Mouse (Mus musculus) lung, postnatal 14 days (tissue): ENCODE results near the gene Ilf3.

Source experiments
- DNase-seq: peaks from one replicate; pipeline ENCODE4 v3.0.0; 2021

Ilf3 gene

DNA sequence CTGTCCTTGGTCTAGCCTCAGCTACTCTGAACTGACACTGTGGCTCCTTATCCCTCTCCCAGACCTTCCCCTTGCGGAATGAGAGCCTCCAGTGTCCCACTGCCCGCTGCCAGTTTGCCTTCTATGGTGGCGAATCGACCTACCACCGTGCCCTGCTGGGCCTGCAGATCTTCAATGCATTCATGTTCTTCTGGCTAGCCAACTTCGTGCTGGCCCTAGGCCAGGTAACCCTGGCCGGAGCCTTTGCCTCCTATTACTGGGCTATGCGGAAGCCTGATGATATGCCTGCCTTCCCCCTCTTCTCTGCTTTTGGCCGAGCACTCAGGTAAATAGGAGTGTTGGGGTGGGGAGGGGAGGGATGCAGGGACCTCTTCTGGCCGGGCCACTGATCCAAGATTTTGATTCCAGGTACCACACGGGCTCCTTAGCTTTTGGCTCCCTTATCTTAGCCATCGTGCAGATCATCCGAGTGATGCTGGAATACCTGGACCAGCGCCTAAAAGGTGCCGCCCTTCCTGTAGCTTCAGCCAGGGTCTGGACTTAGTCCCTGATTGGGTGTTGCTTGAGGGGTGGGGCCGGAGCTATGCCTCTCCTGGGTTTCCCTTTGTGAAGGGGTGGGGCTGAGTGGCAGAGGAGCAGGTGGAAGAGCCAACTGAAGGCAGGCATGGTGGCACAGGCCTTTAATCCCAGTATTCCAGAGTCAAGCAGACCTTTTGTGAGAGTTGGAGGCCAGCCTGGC lies 20.9 kb upstream of the Ilf3 start:
- DNase-seq = no peak

DNA sequence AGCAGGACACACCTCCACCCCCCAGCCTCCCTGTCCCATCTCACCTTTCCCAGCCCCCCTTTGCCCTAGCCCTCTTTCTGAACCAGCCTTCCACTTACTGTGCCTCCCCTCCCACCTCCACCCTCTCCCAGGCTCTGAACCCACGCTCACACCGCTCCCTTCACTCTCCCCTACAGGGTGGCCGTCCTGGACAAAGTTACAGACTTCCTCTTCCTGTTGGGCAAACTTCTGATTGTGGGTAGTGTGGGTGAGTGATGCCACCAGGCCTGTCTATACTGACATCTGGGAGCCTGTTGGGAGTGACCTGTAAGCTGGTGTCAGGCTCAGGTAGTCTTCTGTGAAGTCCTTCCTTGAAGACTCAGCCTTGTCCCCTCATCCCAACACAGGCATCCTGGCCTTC lies 19.5 kb upstream of the Ilf3 start:
- DNase-seq = no peak

DNA sequence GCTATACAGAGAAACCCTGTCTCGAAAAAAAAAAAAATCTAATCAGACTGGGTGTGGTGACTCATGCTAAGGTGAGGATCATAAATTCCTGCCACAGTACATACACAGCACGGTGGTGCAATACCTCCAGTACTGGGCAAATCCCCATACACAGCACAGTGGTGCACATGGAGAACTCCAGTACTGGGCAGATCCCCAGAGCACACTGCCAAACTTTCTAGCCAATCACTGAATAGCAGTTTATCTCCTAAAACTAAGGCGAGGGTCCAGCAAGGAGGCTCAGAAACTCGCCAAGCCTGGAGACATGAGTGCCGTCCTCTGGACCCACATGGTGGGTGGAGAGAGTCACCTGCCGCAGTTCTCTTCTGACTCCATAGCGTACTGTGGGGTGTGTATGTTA lies 16.5 kb upstream of the Ilf3 start:
- DNase-seq = no peak

DNA sequence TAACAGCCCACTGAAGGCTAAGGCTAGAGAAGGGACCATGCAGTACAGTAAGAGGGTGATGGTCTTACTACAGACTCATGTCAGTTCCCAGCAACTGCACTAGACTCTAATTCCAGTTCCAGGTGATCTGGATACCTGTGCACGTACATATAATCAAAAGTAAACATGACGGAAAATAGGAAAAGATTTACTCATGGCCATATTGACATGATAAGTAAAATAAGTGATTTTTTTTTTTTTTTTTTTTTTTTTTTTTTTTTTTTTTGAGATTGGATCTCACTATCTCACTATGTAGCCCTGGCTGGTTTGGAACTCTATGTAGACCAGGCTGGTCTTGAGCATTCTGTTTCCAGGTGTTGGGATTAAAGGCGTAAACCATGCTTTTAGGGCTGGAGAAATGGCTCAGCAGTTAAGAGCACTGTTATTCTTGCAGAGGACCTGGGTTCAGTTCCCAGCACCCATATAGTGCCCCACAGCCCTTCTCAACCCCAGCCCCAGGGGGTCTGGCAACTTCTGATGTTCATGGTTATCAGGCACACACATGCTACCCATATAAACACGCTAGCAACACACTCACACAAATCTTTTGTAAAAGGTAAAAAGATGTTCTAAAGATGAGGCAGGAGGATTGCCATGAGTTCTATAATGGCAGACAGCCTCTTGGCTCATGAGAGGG lies 15.8 kb upstream of the Ilf3 start:
- no peak for DNase-seq

DNA sequence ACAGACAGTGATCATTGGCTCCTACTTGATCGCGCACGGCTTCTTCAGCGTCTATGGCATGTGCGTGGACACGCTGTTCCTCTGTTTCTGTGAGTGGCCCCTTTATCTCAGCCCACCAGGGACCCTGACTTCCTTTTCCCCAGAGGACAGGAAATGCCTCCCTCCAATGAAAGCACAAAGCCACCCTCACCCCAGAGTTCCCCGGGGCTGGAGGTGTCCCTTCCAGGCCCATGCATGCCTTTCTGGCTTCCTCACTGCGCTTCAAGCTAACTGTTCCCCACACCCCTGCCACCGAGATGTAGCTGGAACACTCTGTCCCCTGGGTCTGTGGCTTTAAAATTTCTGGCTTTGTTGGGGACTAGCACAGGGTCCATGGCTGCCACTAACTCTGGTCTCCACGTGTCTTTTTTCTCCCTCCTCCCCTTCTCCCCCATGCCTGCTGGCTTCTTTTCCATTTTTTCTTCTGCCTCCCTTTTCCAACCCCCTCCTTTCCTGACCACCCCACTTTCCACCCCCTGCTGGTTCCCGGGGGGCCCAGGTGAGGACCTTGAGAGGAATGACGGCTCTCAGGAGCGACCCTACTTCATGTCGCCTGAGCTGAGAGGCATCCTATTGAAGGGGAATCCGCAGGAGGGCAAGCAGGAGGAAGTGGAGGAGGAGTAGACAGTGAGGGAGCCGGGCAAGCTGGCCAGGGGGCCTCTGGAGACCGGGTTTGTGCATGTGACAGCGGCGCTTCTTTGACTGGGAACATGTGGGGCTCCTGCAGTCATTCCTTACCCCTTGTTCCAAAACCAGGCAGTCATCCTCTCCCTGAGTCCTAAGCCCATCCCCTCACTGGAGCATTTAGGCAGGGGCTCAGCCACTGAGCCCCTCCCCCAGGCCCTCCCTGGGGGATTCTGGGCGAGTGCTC lies 15.0 kb upstream of the Ilf3 start:
- no peak for DNase-seq

DNA sequence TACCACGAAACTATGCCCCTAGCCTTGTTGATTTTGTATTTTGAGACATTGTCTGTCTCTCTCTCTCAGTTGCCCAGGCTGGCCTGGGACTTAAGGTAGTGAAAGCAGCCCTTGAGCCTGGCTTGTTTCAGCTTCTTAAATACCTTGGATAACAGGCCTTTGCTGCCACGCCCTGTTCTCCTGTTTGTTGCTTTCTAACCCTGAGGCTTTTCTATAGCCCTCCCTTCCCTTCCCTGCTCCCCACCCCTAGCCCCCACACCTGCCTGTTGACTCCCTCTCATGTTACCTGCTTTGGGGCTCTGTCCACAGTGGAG lies 14.3 kb upstream of the Ilf3 start:
- DNase-seq = no peak

DNA sequence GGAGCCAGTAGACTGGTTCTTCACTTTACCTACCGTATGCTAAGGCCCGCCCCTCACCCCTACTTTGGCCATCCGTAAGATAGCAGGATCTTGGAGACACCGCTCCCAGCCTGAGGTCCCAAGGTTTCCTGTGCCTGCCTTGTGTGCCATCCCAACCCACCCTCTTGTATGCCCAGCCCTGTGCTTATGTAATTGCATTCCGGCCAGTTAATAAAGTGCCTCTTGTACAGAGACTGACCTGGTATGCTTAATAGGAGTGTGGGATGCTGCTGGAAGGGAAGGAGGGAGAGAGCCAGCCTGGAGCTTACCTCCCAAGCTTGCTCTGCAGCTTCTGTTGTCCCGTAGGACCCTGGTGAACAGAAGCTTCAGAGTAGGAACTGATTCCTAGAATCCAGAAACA lies 12.9 kb upstream of the Ilf3 start:
- peak; percentile 43 for DNase-seq

DNA sequence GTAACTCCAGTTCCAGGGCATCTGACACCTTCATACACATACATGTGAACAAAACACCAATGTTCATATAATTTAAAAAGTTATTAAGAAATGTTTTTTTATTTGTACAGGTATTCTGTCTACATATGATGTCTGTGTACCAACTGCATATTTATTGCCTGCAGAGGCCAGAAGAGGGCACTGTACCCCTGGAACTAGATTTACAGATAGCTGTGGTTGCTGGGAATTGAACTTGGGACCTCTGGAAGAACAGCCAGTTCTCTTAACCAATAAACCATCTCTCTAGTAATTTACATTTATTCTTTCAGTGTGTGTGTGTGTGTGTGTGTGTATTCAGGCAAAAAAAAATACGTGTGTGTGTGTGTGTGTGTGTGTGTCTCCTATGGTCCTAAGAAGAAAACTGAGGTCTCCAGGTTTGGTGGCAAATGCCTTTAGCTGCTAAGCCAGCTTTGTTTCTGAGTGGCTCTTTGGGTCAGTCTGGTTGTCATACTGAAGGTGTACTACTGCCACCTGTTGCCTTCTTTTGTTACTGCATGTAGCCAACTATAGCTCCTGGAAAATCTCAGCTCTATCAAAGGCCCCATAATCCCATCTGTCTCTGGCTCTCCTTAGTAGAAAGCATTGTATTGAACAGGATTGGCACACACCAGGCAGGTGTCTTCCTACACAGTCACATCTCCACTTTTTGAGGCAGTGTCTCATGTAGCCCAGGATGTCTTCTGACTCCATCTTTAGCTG lies 10.5 kb upstream of the Ilf3 start:
- DNase-seq = peak; percentile 86

DNA sequence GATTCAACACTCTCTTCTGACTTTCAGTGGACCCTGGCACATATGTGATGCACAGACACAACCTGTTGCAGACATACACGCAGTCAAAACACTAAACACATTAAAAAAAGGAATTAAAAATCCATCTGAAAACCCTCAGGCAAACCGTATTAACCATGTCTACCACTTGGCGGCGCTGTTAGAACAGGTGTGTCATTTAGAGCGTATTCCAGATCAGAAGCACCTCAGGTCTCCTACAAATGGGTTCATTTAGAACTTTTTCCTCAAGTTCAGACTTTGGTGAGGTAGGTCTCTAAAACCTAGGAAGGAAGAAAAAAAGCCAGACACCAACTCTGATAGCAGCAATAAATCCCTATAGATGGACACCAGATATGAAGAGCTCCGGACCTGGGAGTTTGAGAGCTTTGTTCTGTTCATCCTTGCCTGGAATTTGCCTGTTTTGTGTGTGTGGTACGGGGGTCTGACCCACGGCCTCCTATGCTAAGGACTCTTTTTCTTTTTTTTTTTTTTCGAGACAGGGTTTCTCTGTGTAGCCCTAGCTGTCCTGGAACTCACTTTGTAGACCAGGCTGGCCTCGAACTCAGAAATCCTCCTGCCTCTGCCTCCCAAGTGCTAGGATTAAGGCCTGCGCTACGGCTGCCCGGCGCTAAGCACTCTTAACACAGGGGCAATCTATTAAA lies 990 bp upstream of the Ilf3 start:
- DNase-seq = peak; percentile 79

DNA sequence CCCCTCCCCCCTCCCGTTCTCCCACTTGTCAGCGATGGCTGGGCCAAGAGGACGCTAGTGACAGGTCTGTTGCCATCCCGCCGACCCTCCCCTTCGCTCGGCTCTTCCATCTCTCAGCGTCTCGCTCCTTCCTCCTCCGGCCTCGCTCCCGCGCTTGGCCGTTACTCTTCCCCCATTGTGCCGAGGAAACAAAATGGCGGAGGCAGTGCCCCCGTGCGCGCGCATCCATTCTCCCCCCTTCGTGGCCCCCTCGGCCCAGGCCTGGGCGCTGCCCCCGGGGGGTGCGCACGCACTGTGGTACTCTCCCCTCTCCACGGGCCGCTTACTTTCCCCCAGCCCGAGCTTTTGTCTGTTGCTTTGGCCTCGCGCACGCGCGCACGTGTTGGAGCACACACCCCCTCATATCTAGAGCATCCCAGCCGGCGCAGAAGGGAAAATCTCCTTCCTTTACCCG lies 487 bp downstream of the Ilf3 start:
- DNase-seq = peak; percentile 61

DNA sequence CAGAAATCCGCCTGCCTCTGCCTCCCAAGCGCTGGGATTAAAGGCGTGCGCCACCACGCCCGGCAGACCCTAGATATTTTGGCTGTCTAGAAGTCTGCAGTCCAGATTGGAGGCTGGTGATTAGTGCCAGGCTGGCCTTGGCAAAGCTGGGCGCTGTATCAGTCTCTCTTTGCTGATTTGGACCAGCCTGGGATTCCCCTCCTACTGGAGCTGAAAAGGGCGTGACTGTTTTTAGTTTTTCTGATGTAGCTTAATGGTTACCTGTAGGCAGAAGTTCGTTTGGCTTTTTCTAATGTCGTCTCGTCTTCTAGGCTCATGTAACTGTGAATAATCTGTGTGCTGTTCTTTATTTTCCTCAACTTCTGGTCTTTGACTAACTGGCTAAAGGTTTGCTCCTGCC lies 1.4 kb downstream of the Ilf3 start:
- no peak for DNase-seq

DNA sequence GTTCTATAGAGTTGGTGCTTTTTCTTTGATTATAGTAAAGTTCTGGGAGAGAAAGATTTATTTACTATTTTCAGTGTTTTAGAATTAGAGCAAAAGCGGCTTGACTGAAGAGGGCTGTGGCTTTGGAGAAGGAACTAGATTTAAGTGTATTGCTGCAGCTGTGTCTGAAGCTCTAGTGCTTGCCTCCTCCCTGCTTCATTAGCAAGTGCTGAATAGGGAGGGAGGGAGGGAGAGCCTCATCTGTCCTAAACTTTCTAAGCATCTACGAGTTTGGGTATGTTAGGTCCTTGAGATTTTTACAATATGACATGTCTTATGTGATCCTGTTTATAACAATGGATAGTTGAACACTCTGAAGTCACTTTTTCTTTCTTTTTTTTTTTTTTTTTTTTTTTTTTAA lies 3.2 kb downstream of the Ilf3 start:
- no peak for DNase-seq

DNA sequence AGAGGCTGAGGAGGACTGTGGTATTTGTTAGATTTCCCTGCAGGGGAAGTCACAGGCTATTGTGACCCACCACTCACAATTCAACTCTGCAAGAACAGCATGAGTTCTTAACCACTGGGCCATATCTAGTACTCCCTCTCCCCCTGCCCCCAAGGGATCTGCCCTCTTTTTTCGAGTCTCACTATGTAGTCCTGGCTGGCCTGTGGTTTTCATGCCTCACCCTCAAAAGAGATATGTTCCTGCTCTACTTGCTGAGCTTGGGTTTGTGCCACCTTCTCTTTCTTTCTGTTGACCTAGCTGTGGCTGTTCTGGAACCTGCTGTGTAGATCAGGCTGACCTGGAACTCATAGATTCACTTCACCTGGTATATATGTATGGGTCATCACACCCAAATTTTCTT lies 4.8 kb downstream of the Ilf3 start:
- no peak for DNase-seq

DNA sequence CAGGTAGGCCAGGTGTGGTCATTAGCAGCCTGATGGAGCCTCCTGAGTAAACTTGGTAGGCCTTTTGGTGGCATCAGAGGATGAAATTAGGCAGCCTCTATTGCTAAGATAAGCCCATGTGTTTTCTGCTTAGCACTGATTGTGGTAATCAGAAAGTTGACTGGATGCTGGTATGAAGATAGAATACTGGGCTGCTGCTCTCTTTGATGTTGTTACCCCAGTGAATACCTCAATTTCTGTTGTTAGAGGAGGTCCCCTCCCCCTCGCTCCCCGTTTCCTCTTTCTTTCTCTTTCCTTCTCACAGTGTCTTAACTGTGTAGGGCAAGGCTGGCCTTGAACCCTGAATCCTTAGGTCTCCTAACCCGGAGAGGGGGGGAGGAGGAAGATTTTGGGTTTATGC lies 11.5 kb downstream of the Ilf3 start:
- no peak for DNase-seq

DNA sequence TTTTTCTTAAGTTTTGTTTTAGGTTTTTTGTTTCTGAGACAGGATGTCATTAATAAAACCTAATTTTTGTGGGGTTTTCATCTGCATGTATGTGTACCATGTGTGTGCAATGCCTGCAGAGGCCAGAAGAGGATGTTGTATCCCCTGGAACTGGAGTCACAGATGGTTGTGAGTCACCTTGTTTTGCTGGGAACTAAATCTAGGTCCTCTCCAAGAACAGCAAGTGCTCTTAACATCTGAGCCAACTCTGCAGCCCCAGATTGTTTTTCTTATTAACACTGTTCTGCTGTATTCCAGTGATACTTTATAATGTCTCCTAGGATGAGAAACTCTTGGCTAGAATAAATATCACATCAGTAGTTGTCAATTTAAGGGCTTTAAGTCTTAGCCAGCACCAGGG lies 13.2 kb downstream of the Ilf3 start:
- no peak for DNase-seq

DNA sequence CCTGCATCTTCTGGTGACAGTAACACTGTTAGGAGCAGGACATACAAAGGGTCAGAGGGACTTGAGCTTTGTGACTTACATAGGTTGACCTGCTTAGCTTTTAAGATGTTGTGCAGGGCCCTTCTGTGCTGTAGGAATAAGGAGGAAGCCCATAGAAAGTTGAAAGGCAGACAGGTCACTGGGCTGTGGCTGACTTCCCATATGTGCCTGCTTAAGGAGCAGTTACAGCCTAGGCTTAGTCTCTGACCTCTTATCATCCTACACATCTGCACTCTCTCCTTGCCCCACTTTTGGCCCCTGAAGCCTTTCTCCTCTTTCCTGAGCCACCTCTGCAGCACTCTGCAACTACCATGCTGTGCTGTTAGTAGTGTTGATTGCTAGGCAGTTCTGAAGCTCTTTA lies 16.3 kb downstream of the Ilf3 start:
- no peak for DNase-seq

DNA sequence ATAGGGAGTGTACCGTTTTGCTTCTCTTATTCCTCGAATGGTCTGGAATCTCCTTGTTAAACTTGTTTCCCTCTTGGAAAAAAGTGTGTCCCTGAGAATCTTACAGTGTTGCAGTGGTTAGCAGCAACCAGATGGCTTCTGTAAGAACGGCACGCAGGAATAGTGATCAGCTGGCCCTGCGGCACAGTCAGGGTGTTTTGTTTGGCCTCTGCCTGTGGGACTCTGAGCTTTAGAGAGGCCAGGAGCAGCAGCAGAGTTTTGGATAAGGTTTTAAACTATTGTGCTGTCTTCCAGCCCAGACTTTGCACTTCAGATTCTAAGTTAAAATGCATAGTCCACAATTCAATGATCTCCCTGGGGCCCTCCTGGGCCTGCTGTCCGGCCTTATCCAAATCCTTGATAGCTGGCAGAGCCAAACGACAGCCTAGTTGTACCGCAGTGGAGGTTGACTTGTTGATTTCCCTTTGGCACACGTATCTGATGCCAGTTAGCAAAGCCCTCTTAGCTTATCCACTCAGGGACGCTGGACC lies 25.0 kb downstream of the Ilf3 start:
- no peak for DNase-seq

DNA sequence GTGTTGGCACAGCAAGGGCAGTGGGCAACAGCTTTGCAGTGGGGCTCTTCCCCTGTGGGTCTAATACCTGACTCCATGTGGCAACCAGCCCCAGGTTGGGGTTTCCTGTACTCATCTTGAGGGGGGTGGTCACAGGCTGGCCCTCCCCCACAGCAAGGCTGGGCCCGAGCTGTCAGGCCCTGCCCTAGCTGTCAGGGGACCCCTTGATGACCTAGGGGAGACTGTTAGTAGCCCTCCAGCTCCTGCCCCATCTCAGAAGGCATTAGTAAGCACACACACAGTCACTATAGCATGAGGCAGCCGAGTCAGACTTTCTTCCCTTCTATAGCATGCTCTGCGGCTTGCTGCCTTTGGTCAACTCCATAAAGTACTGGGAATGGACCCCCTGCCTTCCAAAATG lies 28.0 kb downstream of the Ilf3 start:
- no peak for DNase-seq

DNA sequence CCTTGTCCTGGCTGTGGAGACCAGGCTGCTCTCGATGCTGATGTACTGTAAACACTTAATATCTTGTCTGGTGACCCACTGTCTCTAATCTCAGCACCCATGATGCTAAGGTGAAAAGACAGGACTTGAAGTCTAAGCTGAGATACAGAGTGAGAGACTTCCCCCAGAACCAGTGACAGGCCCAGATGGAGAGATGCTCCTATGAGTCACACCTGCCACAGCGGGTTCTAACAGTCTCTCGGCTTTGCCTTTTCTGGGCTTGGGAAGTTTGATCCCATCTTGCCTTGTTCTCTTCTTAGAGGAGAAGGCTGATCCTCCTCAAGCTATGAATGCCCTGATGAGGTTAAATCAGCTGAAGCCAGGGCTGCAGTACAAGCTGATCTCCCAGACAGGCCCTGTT lies 29.5 kb downstream of the Ilf3 start:
- no peak for DNase-seq

DNA sequence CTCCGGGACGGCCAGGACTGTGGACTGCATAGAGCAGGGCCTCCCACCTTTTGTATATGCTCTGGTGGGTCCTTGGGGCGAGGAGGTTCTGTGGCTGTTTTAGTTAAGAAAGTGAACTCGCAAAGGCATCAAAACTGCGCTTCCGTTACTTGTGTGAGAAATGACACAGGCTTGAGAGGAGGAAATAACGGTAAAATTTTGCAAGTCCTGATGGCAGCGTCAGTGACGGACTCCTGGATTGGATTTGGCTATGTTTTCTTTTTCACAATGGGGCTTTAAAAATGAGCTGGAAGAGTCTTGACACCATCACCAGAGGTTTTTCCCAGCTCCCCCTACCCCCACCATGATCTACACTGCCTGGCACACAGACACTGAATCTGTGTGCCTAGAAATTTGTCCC lies 33.4 kb downstream of the Ilf3 start:
- DNase-seq = no peak

DNA sequence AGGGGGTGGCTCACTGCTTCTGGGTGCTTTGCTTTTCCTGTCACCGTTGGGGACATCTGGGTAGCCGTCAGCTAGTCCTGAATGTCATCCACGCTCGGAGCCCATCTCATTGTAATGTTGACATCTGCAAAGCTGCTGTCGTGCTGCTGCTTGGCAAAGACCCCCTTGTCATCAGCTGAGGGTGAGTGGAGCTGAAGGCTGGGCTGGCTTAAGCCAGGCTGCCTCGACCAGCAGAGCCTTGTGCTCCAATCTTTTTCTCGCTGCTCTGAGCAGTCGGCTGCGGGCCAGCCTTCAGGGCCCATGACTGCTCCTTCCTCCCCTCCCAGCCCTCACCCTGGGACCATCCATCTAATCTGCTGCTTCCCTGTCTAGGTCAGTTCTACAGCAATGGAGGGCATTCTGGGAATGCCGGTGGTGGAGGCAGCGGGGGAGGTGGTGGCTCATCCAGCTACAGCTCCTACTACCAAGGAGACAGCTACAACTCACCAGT lies 35.1 kb downstream of the Ilf3 start:
- no peak for DNase-seq

DNA sequence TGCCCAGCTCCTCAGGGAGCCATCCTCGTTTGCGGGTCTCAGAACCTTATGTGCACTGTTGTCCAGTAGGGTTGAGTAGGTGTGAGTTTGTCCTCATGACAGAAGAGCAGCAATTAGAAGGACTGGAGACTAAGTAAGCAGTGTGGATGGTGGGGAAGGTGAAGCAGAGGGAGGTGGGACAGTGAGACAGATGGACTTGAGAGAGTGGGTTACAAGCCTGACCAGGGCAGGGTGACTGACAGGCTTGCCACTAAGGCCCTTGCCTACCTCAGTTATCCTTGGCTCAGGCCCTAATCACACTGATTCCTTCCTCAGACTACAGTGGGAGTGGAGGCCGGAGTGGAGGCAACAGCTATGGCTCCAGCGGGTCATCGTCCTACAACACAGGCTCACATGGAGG lies 36.1 kb downstream of the Ilf3 start:
- no peak for DNase-seq
